Mouse (Mus musculus): ENCODE measurements around the gene Sncb.

Sncb gene

GRCm38 (mm10) chr13:54783235-54783634 is 16.8 kb upstream of the Sncb start:
- no peak for DNase-seq (ENCODE audit: low spot score in 2 of 2)

GRCm38 (mm10) chr13:54781086-54781485 is 14.7 kb upstream of the Sncb start:
- peak; percentile 55 to 68 for DNase-seq (ENCODE audit: low spot score in 2 of 2)

DNA sequence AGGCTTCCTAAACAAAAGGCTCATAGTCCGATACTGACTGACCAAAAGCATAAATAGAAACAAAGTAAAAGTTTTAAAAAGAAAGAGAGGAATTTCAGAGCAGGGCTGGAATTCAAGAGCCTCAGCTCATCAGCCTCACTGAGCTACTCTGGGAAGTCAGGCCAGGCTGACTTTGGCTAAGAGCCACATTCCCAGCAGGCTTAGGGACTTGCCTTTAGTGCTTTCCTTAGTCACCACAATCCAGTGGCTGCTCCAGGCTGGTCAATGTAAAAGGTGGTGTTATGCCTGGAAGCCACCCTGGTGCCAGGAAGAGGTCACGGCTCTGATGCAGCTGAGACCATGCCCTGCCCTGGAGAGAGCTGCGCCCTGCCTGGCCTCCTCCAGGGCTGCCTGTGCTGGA is 14.2 kb upstream of the Sncb start:
- peak; percentile 61 to 73 for DNase-seq (ENCODE audit: low spot score in 2 of 2)

GRCm38 (mm10) chr13:54767012-54767411 is 617 bp upstream of the Sncb start:
- no peak for DNase-seq (ENCODE audit: low spot score in 2 of 2)

GRCm38 (mm10) chr13:54765281-54766191 is 859 bp downstream of the Sncb start:
- peak in 1 of 2 experiments; percentile 55 for DNase-seq (ENCODE audit: low spot score in 2 of 2)

DNA sequence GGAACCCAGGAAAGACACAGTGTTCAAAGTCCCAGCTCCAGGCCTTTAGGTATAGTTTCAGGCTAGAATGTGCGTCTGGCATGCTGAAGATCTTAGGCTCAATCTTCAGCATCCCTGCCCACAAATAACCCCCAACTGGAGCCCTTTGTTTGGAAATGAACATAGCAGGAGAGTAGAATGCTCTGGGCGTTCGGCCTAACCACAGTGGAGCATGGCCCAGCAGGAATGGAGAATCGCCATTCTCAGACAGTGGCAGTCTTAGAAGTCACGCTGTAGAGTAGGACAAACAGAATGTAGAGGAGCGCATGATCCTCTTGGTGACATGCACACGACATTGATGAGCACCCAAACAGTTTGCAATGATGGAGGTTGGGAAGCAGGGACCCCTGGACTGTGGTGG is 5.5 kb downstream of the Sncb start:
- no peak for DNase-seq (ENCODE audit: low spot score in 2 of 2)

DNA sequence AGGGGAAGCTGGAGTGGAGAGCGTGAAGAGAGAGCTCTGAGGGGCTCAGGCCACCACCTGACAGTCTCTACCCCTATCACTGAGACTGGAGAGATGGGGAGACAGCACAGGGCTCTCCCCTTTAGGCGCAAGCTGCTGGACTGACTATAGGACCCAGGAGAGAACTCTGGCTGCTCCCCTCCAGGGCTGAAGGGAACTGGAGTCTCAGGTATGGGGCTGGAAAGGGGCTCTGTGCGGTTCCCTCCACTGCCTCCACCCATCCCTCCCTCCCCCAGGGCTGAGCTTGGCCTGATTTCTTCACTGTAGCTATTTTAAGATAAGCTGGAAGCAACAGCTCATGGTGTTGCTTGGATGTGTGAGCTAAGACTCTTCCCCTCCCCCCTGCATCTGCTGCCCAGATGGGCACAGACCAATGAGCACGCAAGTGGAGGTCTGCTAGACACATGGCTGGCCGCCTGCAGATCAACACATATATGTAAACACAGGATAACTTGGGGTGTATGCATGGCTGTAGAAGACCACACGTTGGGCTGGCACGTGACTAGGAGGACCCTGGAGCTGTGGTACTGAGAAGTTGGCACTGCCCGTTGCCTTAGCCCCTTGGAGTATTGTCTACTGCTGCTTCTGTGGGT is 6.1 kb downstream of the Sncb start:
- DNase-seq (ENCODE audit: low spot score in 2 of 2), result peak; percentile 81 to 93

DNA sequence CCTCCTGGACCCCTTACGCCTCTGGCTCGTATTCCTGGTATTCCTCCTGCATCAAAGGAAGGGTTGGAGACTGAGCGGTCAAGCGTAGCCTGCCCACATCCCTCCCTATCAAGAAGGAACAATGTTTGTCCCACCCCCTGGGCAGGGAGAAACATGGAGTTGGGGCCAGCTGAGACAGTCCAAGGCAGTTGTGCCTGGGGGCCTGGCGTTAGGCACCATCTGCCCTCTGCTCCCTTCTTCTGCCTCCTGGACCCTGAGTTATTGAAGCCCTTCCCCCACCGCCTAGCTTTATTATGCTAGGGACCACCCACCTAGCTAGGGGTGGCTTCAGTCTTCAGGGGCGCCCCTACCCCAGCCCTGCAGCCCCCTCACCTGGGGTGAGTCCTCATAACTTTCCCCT is 6.9 kb downstream of the Sncb start:
- DNase-seq (ENCODE audit: low spot score in 2 of 2), result no peak

DNA sequence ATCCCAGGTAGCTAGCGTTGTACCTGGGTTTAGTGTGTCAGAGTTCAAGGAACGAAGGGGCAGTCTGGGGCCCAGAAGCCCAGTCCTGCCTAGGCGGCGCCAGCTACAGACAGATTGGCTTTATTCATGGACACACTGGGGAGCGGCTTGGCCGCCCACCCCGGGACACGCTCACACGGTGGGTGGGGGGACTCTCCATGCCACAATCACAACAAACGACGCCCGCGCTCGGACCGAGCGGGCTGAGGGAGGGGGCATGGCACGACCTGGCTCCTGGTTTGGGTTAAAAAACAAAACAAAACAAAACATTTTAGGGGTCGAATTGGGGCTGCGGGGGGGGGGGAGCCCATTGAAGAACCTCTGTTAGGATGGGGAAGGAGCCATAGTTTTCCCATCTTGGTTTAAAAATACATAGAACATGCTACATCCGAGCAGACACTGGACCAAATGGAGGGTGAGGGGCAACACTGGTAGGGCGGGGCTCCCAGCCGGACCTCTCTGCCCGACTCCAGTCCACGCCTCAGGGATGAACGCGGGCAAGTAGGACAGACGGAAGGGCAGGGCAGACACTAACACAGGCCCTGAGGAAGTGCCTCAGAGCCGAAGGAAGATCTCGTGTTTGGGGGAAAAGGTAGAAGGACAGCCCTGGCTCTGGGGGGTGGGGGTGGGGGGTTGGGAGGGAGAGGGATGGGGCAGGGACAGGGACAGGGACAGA is 7.5 kb downstream of the Sncb start:
- no peak for DNase-seq (ENCODE audit: low spot score in 2 of 2)

DNA sequence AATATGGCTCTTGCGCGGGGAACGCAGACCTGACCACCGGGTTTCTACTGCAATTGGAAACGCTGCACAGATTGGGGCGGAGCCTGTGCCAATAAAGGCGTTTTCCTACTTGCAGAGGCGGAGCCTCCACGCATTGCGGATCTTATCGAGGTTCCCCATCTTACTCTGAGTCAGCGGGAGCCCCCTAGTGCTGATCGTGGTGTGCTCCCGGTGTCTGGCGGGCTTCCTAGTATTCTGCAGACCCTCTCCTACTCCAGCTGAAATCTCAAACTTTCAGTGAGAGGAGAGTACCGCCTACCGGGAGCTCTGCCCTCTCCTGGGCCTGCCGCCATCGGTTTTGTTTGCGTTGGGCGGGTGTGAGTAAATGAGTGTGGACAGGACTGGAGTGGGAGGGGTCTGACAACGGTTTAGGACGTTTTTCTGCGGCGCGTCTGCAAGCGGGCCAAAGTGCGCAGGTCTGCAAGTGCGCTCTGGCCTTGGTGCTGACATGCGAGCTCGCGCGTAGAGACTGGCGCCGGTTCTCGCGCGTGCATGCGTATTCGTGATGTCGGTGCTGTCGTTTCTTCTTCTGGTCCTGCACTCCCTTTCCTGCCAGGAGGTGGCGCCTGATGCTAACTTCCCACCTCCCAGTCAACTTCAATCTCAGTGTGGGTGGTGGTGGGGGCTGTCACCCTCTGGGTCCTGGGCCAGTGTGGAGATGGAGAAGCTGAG is 8.2 kb downstream of the Sncb start:
- DNase-seq (ENCODE audit: low spot score in 2 of 2), result peak; percentile 90 to 94

DNA sequence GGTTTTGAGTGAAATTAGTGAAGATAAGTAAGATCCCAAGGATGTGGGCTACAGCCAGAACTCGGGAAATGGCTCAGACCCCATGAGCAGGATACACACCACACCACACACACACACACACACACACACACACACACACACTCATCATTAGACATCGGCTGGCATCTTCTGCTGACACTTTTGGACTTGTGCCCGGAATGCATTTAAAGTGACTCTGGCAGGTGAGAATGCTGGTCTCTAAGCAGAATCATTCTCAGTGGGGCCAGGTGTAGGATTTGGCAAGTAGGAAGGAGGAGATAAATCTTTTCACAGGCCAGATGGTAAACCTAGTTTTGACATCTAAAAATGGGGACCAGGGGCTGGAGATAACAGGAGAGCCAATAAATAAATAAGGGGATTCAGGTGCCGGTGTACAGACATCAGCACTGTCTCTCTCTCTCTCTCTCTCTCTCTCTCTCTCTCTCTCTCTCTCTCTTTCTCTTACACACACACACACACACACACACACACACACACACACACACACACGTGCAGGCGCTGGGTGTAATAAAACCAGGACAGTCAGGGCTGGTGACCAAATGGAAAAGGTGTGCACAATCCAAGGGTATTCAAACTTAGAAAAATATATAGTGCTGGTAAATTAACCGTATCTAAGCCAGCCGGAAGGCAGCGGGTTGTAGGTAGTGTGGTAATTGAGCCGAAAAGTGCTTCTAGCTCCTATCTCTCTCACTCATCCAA is 9.1 kb downstream of the Sncb start:
- peak in 1 of 2 experiments; percentile 54 for DNase-seq (ENCODE audit: low spot score in 2 of 2)

DNA sequence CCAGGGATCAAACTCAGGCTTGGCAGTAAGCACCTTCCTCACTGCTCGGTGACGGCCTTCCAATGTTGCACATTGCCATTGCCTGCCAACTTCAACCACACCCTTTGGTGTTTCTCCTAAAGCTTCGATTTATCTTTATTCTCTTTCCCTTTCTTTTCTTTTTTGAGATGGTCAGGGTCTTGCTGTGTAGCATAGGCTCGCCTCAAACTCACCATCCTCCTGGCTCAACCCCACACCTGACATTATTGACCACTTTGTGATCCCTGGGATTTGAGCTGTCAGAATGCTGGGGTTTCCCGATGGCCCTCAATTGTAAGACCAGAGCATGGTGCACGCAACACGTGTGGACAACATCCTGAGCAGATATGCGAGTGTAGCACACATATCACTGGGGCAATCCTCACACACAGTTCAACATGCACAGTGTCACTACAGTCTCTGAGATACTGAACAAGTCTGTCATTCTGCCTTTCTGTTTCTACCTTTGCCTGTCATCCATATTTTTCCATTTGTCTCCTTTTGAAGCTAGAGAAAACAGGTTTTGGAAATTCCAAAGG is 10.2 kb downstream of the Sncb start:
- DNase-seq (ENCODE audit: low spot score in 2 of 2), result no peak

GRCm38 (mm10) chr13:54755201-54755830 is 11.1 kb downstream of the Sncb start:
- peak in 1 of 2 experiments; percentile 61 for DNase-seq (ENCODE audit: low spot score in 2 of 2)

DNA sequence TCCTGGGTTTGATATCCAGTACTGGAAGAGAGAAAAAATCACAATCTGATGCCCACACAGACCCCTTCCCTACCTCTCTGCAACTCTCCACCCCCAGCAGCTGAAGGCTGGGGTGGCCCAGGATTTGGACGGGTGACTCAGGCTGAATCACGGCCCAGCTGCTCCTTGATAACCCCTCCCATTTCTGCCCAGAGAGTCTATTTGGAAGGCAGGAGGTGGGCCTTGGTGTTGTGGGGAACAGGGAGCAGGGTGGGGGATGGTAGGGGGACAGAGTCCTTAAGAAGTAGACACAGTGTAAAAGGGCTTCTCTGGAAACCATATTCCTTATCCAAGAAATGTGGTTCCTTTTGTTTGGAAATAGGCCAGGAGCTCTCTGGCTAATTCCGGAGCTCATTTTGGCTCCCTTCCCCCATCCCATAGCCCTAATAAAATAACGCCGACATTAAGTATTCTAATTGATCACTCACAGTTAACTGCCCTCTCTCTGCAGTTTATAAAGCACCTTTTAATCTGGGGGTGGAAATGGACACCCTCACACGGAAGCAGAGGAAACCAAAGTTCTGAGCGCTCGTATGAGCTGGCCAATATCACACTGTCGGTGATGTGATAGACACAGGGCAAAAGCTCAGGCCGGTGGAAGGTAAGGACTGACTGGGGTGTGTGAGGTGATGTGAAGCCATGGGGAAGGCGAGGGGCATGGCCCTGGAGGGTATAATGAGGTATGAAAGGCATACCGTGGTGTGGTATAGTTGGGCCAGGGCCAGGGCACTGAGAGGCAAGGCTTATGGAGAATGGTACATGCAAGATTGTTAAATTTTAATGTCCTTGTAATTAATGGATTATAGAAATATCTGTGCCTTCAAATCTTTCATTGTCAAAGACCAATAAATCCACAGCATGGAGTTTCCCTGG is 12.0 kb downstream of the Sncb start:
- no peak for DNase-seq (ENCODE audit: low spot score in 2 of 2)

DNA sequence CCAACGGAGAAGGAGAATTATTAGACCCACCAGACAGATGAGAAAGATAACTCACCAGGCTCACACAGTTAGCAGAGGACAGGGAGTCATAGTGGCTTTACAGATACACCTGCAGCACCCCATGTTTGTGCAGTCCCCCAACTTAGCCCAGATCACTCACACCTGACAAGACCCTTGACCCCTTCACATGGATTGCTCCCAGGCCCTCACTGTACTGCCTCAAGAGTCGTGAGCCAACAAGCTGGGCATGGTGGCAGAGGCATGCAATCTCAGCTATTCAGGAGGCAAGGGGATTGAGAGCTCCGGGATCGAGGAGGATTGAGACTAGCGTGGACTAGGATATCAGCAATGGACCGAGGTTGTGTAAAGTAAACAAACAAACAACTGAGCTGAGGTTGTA is 12.7 kb downstream of the Sncb start:
- no peak for DNase-seq (ENCODE audit: low spot score in 2 of 2)

GRCm38 (mm10) chr13:54752656-54753055 is 13.7 kb downstream of the Sncb start:
- peak; percentile 86 to 91 for DNase-seq (ENCODE audit: low spot score in 2 of 2)

DNA sequence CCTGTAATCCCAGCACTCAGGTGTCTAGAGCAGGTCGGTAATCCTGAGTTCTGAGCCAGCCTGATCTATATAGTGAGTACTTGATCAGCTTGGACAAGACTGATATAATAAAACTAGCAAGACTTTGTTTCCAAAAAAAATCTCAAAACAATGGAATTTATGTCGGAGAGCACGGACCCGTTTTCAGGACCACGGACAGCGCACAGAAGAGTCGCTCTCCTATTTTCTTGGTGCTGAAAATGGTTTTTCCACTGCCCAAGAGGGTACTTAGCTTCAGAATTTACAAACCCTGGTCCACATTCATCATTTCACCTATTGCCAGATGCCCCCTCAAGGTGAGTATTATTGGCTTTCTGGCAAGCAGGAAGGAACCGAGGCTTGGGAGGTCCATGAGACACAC is 15.7 kb downstream of the Sncb start:
- no peak for DNase-seq (ENCODE audit: low spot score in 2 of 2)

DNA sequence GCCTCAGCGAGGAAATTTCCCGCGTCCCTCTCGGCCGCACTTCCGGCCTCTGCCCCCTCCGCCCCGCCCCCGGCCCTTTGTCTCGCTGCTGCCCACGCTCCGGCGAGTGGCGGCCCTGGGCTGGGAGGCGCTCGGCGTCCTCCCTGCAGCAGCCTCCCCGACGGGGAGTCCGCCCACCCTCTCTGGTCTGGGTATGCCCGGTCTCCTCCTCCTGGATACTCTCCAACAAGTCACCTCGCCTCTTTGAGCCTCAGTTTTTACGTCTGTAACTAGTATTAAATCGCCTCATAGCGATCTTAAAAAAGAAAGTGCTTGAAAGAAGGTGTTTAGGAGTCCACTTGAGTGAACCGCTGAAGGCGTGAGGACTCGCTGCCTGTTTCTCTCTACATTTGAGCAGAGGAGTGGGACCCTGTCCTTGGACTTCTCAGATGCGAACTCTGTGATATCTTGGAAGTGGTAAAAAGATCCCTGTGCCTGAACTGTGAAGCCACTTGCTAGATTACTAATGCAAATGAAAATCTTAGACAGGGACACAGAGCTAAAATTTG is 16.5 kb downstream of the Sncb start, which contains the start of gene Gprin1:
Gene Gprin1, minus strand, starts transcription at position 11 of the 548 bp plus-strand sequence.
- no peak for DNase-seq (ENCODE audit: low spot score in 2 of 2)

Data from frontal cortex, postnatal 36 days (tissue).